Mouse (Mus musculus) ES-E14 (cell line): ENCODE results near the gene Slc22a13. TPM values are rescaled to one million over a fixed set of nuclear protein-coding genes. Genes with fewer than 3 reads are reported as not detected.

ENCODE experiments used
- DNase-seq: peaks from one replicate; pipeline ENCODE4 v3.0.0-alpha.2; 2013; ENCODE audit warnings: low read depth, low spot score
- H3K27ac ChIP-seq: 2 replicates; pipeline ENCODE4 v1.5.1; 2012; ENCODE audit warnings: low read depth, mild to moderate bottlenecking, low read length, moderate library complexity, mixed read lengths; ENCODE audit not compliant: poor library complexity, insufficient read depth, severe bottlenecking
- H3K36me3 ChIP-seq: 2 replicates; pipeline ENCODE4 v1.6.1; 2012; ENCODE audit warnings: mild to moderate bottlenecking, low read length, moderate library complexity, mixed read lengths; ENCODE audit not compliant: control insufficient read depth, poor library complexity, insufficient read depth, severe bottlenecking
- H3K4me1 ChIP-seq, 2 experiments: fragments of 150-350 bp in 1 of 2; sonication (generic) in 1 of 2; 2 replicates each; pipeline ENCODE4 v1.6.1; 2012; ENCODE audit warnings: low read length in 2 of 2, mild to moderate bottlenecking in 1 of 2, mixed read lengths in 1 of 2; ENCODE audit not compliant: control insufficient read depth in 2 of 2, insufficient read depth in 2 of 2, poor library complexity in 1 of 2
- H3K4me3 ChIP-seq, 2 experiments: fragments of 150-350 bp in 1 of 2; sonication (generic) in 1 of 2; 2 replicates each; pipeline ENCODE4 v1.5.1; 2012; ENCODE audit warnings: low read length in 2 of 2, low read depth in 1 of 2, mild to moderate bottlenecking in 1 of 2, mixed read lengths in 1 of 2; ENCODE audit not compliant: insufficient read depth in 1 of 2, poor library complexity in 1 of 2, severe bottlenecking in 1 of 2
- H3K9ac ChIP-seq: 2 replicates; pipeline ENCODE4 v1.6.1; 2012; ENCODE audit warnings: low read depth, mild to moderate bottlenecking, low read length, mixed read lengths; ENCODE audit not compliant: poor library complexity, insufficient read depth, severe bottlenecking
- H3K9me3 ChIP-seq: fragments of 150-350 bp; sonication (generic); 2 replicates; pipeline ENCODE4 v1.6.1; 2012; ENCODE audit warnings: low read depth, mild to moderate bottlenecking, low read length; ENCODE audit not compliant: control insufficient read depth, insufficient read depth
- CHD2 ChIP-seq: IDR thresholded peaks from 2 replicates; pipeline ENCODE4 v1.6.1; 2014; ENCODE audit warnings: mild to moderate bottlenecking, low read depth, low read length, inconsistent platforms
- HCFC1 ChIP-seq: IDR thresholded peaks from 2 replicates; pipeline ENCODE4 v1.6.1; 2012; ENCODE audit warnings: low read length, inconsistent platforms, borderline replicate concordance; ENCODE audit not compliant: insufficient read depth
- MAFK ChIP-seq: IDR thresholded peaks from 2 replicates; pipeline ENCODE4 v1.6.1; 2014; ENCODE audit warnings: mild to moderate bottlenecking, low read depth, low read length, inconsistent platforms; ENCODE audit not compliant: insufficient read depth
- ZC3H11A ChIP-seq: IDR thresholded peaks from 2 replicates; pipeline ENCODE4 v1.6.1; 2012; ENCODE audit warnings: low read depth, mild to moderate bottlenecking, inconsistent platforms, low read length, borderline replicate concordance
- ZNF384 ChIP-seq: IDR thresholded peaks from 2 replicates; pipeline ENCODE4 v1.6.1; 2012; ENCODE audit warnings: low read depth, low read length, inconsistent platforms
- in situ Hi-C, 2 experiments: fragments of 600-800 bp; cut with MboI; formaldehyde crosslinking; loops; one replicate each; pipeline ENCODE4 v1.15.1; 2025; ENCODE audit warnings: low sequenced_read_pairs in 2 of 2, inconsistent platforms in 1 of 2; ENCODE audit not compliant: unreplicated experiment in 2 of 2
- total RNA-seq: library from RNA; depleted of rRNA; stranded (reverse); fragments of 300-350 nt; gene quantifications from 2 replicates; pipeline ENCODE4 v1.2.3, GENCODE M21; 2012

Gene Slc22a13
- total RNA-seq, 1 experiment: 0.13 TPM

GRCm38 (mm10) chr9:119206666-119207065 lies 2.2 kb downstream of the Slc22a13 start:
- TF ChIP-seq CHD2 (no peak), ZNF384 (no peak), ZC3H11A (no peak), HCFC1 (no peak), MAFK (no peak)
- DNase-seq: no peak
- Histone ChIP-seq H3K9me3 (no peaks in the 10 kb centered on the region), H3K4me3 (no peak overlapping the region), H3K4me1 (no peaks in the 10 kb centered on the region), H3K36me3 (no peaks in the 10 kb centered on the region), H3K27ac (no peak overlapping the region), H3K9ac (no peak overlapping the region)
- in situ Hi-C loops: no loop called here

DNA sequence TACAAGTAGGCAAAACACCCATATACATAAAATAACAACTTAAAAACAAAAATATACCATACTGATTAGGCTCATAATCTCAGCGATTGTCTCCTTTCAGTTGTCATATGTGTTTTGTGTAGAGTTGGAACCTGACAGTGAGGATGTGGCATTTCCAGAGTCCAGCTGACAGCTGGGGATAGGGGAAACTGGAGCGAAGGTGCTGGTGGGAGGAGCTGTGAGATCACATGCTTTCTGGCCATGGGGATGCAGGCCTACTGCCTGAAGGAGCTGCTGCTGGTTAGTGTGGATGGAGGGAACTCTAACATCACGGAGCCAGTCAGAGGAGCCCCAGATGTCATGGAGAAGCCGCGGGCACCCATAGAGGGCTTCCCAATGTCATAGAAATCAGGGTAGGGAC lies 3.1 kb downstream of the Slc22a13 start:
- H3K9ac ChIP-seq: no peak overlapping the region

DNA sequence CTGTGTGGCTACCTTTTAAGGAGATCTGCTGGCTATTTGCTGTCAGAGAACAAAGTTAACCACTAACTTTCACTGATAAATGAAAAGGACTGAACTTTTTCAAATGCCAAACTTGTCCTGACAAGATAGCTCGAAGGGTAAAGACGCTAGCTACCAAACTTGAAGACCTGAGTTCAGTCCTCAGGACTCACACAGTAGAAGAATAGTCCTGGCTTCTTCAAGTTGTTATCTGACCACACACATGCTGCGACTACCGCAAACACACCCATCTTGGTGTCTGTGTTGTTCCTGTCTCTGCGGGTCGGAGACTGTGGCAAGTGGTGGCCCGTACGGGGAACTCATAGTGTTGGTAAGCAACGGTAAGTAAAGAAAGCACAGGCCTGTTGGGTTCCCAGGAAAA lies 5.3 kb downstream of the Slc22a13 start:
- TF ChIP-seq CHD2 (no peak), HCFC1 (no peak), ZC3H11A (no peak)
- H3K9ac ChIP-seq: no peak overlapping the region
- H3K27ac ChIP-seq: no peak overlapping the region
- in situ Hi-C loops: no loop called here
- H3K36me3 ChIP-seq: no peaks in the 10 kb centered on the region
- no peaks in the 10 kb centered on the region for H3K4me1 ChIP-seq
- H3K4me3 ChIP-seq: no peak overlapping the region
- no peak for DNase-seq
- H3K9me3 ChIP-seq: no peaks in the 10 kb centered on the region

More for the DNA sequence above, 3.1 kb downstream of the Slc22a13 start:
- no peak overlapping the region for H3K27ac ChIP-seq
- TF ChIP-seq ZNF384: no peak
- no peak for TF ChIP-seq HCFC1
- no peak for TF ChIP-seq CHD2
- no peak for TF ChIP-seq ZC3H11A
- no peak for TF ChIP-seq MAFK
- in situ Hi-C loops: no loop called here
- no peaks in the 10 kb centered on the region for H3K36me3 ChIP-seq
- no peak for DNase-seq
- no peaks in the 10 kb centered on the region for H3K4me1 ChIP-seq
- no peaks in the 10 kb centered on the region for H3K9me3 ChIP-seq
- H3K4me3 ChIP-seq: no peak overlapping the region

DNA sequence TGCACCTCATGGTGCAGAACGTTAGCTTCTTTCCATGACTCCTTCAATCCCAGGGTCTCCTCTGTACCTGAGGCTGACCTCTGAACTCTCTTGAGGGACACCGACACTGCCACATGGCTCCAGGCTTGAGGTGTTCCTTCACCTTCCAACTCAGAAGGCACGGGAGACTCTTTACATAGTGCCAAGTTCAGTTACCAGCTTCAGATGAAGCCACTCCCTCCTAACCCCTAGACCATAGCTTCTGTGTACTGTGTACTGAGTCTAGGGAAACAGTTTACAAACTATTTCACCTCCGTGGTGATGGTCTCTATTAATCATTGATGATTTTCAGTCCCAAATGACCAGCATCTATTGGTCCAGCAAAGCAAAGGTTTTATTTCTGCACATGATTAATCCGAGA lies 7.2 kb downstream of the Slc22a13 start:
- Histone ChIP-seq H3K9me3 (no peaks in the 10 kb centered on the region), H3K4me3 (no peak overlapping the region), H3K9ac (no peak overlapping the region), H3K4me1 (no peaks in the 10 kb centered on the region), H3K36me3 (no peaks in the 10 kb centered on the region), H3K27ac (no peak overlapping the region)
- in situ Hi-C loops: no loop called here
- TF ChIP-seq MAFK: no peak
- TF ChIP-seq ZNF384: no peak
- TF ChIP-seq ZC3H11A: no peak
- no peak for TF ChIP-seq HCFC1
- no peak for TF ChIP-seq CHD2
- DNase-seq: no peak

DNA sequence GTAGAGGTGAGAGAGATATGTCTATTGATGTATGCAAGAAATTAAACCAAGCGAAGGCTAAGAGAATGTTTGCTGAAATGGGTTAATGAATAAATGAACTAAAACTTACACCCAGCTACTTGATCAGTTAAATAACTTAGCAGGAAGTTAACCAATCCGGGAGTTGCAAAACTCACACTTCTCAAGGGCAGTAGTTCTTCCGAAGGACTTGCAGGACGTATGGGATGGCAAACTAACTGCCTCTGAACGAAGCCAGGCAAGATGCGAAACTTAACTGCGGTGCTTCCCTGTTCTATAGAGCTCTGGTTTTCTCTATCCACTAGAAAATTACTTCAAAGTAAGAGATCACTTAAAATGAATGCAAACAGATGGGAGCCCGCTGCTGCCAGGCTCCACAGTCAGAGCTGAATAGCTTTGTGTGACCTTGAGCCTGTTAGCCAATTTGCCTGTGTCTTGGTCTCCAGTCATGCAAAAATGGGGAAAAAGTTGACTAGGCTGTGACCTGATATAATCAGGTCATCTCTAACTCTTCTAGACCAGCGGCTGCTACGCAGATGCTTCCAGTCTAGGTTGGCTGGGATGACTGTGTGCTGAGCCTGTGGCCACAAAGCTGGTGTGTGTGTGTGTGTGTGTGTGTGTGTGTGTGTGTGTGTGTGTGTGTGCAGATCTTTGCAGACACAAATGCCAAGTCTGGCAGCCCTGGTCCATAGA lies 9.6 kb downstream of the Slc22a13 start:
- Histone ChIP-seq H3K9ac (no peak overlapping the region), H3K9me3 (no peaks in the 10 kb centered on the region), H3K4me3 (no peak overlapping the region), H3K4me1 (no peaks in the 10 kb centered on the region), H3K36me3 (no peaks in the 10 kb centered on the region), H3K27ac (no peak overlapping the region)
- TF ChIP-seq HCFC1: no peak
- TF ChIP-seq MAFK: no peak
- no peak for TF ChIP-seq CHD2
- no peak for TF ChIP-seq ZNF384
- no peak for TF ChIP-seq ZC3H11A
- DNase-seq: no peak
- in situ Hi-C loops: no loop called here
